Mouse (Mus musculus): ENCODE measurements around the gene Ago3. TPM values are rescaled to one million over a fixed set of nuclear protein-coding genes. Genes with fewer than 3 reads are reported as not detected.

Gene Ago3
- polyA plus RNA-seq, 1 experiment: 5.6 TPM

DNA sequence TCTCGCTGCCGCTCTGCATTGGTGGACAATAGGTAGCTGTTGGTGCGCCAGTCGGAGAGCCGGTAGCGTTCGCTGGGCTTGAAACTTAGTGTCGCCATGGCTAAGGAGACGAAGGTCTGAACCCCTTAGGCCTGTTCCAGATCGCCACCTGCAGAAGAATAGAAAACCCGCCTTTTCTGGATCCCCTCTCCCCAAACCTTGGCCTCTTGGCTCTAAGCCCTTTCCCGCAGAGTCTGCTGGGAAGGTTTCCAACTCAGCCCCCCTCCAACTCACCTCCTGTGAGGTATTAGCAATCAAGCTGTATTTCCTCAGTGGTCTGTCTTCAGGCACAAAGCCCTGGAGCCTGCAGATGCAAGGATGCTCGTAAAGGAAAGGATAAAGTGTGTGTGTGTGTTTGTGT, 104.5 kb downstream of the Ago3 start:
- TF ChIP-seq GATA1 (IDR thresholded peaks at IDR 0.05; ENCODE audit: low read length): no peak

DNA sequence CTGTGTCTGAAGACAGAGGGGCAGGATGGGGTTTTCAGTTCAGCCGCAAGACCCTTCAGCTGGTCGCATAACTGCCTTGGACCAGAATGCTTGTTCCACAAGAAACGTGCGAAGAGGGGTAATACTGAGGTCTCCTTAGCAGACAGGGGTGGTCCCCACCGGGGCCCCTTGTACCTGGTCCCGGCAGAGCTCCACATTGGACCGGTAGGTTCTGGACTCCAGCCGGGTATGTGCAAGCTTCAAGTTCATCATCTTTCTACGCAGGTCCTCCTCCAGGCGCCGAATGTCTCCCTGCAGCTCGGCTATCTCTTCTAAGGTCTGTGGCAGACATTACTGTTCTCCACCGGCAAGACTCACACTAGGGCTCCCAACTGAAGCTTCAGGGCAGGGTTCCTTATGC, 106.7 kb downstream of the Ago3 start:
- no peak for TF ChIP-seq GATA1 (IDR thresholded peaks at IDR 0.05; ENCODE audit: low read length)

DNA sequence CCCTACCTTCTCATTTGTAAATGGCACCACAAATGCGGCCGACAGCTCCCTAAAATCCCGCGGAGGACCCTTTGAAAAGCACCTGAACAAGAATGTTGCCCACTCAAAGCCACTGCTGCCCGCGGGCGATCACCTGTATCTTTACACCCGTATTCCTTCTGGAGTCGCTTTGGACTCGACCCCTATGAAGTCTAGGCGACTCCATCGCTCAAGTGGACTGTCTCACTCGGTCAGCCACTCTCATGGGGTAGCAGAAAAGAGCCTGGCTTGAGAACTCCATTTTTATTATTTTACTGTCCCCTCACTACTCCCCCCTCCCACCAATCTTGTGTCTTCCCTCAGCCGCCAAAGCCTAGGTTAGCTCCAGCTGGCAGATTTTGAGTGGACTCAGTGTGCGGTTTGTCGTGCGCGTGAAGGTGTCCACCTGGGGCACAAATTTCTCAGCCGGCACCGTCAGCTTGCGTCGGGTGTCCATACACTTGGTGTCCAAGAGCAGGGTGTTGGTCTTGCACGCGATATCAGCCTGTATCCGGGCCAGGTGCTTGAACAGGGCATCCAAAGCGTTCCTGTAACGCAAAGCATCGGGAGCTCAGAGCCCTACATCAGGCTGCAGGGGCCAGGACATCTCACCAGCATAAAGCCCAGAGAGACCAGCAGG, 107.4 kb downstream of the Ago3 start:
- TF ChIP-seq GATA1 (IDR thresholded peaks at IDR 0.05; ENCODE audit: low read length): no peak

- no peak for TF ChIP-seq GATA1 (IDR thresholded peaks at IDR 0.05; ENCODE audit: low read length)
These were observed 108.1 kb downstream of the Ago3 start, which contains the start of gene Adprhl2 for GRCm38 (mm10) chr4:126321111-126321853. Gene Adprhl2 (minus strand): TSS chr4:126321703.

- no peak for TF ChIP-seq GATA1 (IDR thresholded peaks at IDR 0.05; ENCODE audit: low read length)
These were observed 109.5 kb downstream of the Ago3 start for GRCm38 (mm10) chr4:126319806-126320205.

DNA sequence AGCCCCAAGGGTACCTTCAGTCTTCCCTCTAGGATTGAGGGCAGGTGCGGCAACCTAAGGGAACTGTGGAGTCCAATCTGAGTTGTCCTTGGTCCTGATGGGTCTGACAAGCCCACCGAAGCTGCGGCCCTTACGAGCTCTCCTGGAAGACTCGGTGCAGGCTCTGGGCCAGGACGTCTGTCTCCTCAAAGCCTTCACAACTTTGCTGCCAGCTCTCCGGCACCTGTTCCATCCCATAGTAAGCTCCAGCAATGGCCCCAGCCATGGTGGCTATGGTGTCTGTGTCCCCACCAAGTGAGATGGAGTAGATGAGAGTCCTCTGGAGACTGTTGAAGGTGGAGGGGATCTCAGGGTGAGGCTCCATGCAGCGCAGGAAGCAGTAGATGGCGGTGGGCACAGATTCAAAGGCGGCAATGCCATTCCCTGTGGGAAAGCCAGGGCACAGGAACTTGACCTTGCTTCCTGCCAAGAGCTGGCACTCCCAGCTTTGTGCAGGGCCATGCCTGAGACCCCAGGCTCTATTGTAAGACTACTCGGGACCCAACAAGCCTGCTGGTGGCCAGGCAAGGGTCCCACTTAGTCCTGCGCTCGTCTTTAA, 112.8 kb downstream of the Ago3 start:
- TF ChIP-seq GATA1 (IDR thresholded peaks at IDR 0.05; ENCODE audit: low read length): no peak

DNA sequence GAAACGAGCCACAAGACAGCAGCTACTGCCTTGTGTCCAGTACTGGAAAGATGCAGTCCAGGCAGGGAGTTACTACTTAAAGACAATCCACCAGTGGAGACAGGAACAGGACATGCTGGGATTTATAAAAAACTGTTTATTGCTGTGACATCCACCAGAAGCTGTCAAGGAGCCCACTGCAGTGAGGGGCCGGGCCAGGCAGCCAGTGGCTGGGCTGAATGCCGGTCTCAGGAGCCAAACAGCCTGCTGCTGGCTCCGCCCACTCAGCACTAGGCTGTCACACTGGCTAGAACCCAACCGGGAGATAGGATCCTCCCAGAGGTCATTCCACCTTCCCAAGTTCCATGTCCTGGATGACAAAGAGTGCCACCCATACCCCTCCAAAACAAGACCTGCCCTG, 113.4 kb downstream of the Ago3 start:
- no peak for TF ChIP-seq GATA1 (IDR thresholded peaks at IDR 0.05; ENCODE audit: low read length)

GRCm38 (mm10) chr4:126314393-126314792, 115.0 kb downstream of the Ago3 start:
- no peak for TF ChIP-seq GATA1 (IDR thresholded peaks at IDR 0.05; ENCODE audit: low read length)

- TF ChIP-seq GATA1 (IDR thresholded peaks at IDR 0.05; ENCODE audit: low read length): no peak
These were observed 116.2 kb downstream of the Ago3 start for GRCm38 (mm10) chr4:126313202-126313601.

DNA sequence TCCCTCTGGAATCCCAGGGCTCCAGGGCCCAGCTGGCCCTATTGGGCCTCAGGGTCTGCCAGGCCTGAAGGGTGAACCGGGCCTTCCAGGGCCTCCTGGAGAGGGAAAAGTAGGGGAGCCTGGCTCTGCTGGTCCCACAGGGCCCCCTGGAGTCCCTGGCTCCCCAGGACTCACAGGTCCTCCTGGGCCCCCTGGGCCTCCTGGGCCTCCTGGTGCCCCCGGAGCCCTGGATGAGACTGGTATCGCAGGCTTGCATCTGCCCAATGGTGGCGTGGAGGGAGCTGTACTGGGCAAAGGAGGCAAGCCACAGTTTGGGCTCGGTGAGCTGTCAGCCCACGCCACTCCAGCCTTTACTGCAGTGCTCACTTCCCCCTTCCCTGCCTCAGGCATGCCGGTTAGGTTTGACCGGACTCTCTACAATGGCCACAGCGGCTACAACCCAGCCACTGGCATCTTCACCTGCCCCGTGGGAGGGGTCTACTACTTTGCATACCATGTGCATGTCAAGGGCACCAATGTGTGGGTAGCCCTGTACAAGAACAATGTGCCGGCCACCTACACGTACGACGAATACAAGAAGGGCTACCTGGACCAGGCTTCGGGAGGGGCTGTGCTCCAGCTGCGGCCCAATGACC, 117.7 kb downstream of the Ago3 start:
- TF ChIP-seq GATA1 (IDR thresholded peaks at IDR 0.05; ENCODE audit: low read length): no peak

DNA sequence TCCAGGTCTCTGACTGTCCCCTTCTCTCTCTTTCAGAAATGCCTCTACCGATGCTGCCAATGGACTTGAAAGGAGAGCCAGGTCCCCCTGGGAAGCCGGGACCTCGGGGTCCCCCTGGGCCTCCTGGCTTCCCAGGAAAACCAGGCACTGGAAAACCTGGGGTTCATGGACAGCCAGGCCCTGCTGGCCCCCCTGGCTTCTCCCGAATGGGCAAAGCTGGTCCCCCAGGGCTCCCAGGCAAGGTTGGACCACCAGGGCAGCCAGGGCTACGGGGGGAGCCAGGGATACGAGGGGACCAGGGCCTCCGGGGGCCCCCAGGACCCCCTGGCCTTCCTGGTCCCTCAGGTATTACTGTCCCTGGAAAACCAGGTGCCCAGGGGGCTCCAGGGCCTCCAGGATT, 119.0 kb downstream of the Ago3 start:
- no peak for TF ChIP-seq GATA1 (IDR thresholded peaks at IDR 0.05; ENCODE audit: low read length)

DNA sequence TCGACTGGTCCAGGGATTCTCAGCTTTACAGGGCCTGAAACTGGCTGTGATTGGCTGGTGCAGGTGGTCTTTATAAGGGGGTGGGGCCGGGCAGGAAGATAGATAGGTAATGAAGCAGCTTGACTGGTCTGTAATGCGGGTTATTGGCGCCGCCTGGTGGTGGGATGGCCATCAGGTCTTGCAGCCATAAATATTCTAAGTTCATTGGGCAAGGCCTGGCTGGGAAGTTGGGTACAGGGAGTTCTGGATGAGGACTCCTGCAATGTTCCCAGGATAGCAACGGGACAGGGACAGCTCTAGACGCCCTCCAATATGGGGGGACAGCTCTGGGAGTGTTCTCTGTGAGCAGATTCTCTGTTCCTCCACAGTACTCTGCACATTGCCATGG, 119.4 kb downstream of the Ago3 start:
- no peak for TF ChIP-seq GATA1 (IDR thresholded peaks at IDR 0.05; ENCODE audit: low read length)

DNA sequence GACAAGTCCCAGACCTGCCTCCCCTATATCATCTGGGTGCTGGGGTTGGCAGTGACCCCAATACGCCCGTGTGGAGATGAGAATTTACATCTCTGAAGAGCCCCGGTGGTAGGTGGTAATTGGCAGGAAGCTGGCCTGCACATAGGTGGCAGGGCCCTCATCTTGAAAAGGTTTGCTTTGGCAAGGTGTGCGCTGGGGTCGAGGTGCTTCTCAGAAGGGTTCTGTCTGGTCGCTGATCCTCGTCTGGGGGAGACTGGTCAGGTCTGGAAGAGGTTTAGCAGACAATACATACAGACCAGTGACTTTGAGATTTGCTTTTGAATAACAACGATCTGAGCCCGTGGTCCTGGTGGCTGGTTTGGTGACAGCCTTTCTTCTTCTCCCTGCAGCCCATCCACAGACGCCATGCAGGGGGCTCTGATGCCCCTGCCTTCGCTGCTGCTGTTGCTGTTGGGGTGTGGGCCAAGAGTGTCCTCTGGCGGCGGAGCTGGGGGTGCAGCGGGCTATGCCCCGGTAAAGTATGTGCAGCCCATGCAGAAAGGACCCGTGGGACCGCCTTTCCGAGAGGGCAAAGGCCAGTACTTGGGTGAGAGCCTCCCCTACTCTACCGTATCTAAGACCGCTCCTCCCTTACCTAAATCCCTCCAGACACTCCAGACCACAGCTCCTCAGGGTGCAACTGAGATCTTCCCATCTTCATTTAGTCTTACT, 120.0 kb downstream of the Ago3 start:
- TF ChIP-seq GATA1 (IDR thresholded peaks at IDR 0.05; ENCODE audit: low read length): no peak

- no peak for TF ChIP-seq GATA1 (IDR thresholded peaks at IDR 0.05; ENCODE audit: low read length)
These were observed 122.5 kb downstream of the Ago3 start for GRCm38 (mm10) chr4:126306827-126307226.

DNA sequence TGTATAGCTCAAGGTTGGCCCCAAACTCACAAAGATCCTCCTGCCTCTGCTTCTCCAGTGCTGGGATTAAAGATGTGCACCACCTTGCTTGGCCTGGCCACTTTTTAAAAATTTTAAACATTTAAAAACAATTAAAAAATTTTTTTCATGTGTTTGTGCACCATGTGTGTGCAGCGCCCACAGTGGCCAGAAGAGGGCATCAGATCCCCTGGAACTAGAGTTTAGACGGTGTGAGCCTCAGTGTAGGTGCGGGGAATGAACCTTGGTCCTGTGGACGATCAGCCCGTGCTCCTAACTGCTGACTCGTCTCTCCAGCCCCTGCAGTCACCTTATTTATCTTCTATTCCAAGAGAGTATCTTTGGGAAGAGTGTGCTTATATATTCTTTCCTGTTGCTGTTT, 123.3 kb downstream of the Ago3 start:
- no peak for TF ChIP-seq GATA1 (IDR thresholded peaks at IDR 0.05; ENCODE audit: low read length)

- TF ChIP-seq GATA1 (IDR thresholded peaks at IDR 0.05; ENCODE audit: low read length): no peak
These were observed 123.9 kb downstream of the Ago3 start for GRCm38 (mm10) chr4:126305428-126305827.

All from G1E-ER4 (cell line).